Mouse (Mus musculus): Measurements from ENCODE around the gene Orm3.

Orm3 gene

GRCm38 (mm10) chr4:63355877-63356665 is at the start of gene Orm3:
TSS of gene Orm3 (plus strand) at chr4:63356162.
- DNase-seq (ENCODE audit: low spot score): no peak

- peak; percentile 89 for DNase-seq (ENCODE audit: low spot score)
Measured at GRCm38 (mm10) chr4:63307175-63308062, 48.5 kb upstream of the Orm3 start.

- DNase-seq (ENCODE audit: low spot score): no peak
Measured at GRCm38 (mm10) chr4:63308316-63308715, 47.6 kb upstream of the Orm3 start.

GRCm38 (mm10) chr4:63310247-63310855 is 45.6 kb upstream of the Orm3 start:
- DNase-seq (ENCODE audit: low spot score): no peak

- no peak for DNase-seq (ENCODE audit: low spot score)
Measured at GRCm38 (mm10) chr4:63311426-63311825, 44.5 kb upstream of the Orm3 start.

- DNase-seq (ENCODE audit: low spot score): no peak
Measured at GRCm38 (mm10) chr4:63314063-63314462, 41.9 kb upstream of the Orm3 start.

- no peak for DNase-seq (ENCODE audit: low spot score)
Measured at GRCm38 (mm10) chr4:63316076-63316746, 39.8 kb upstream of the Orm3 start.

GRCm38 (mm10) chr4:63319566-63319965 is 36.4 kb upstream of the Orm3 start:
- DNase-seq (ENCODE audit: low spot score): peak; percentile 83

- DNase-seq (ENCODE audit: low spot score): no peak
Measured at GRCm38 (mm10) chr4:63323275-63323815, 32.6 kb upstream of the Orm3 start.

- no peak for DNase-seq (ENCODE audit: low spot score)
Measured at GRCm38 (mm10) chr4:63333403-63333802, 22.6 kb upstream of the Orm3 start.

- no peak for DNase-seq (ENCODE audit: low spot score)
Measured at GRCm38 (mm10) chr4:63338414-63339076, 17.4 kb upstream of the Orm3 start.

- DNase-seq (ENCODE audit: low spot score): no peak
Measured at GRCm38 (mm10) chr4:63342491-63342890, 13.5 kb upstream of the Orm3 start.

- DNase-seq (ENCODE audit: low spot score): no peak
Measured at GRCm38 (mm10) chr4:63343608-63344007, 12.4 kb upstream of the Orm3 start.

GRCm38 (mm10) chr4:63344295-63344694 is 11.7 kb upstream of the Orm3 start, which contains the start of gene Orm1:
TSS of gene Orm1 (plus strand) at chr4:63344560.
- DNase-seq (ENCODE audit: low spot score): no peak

GRCm38 (mm10) chr4:63345261-63345660 is 10.7 kb upstream of the Orm3 start:
- no peak for DNase-seq (ENCODE audit: low spot score)

GRCm38 (mm10) chr4:63346659-63347058 is 9.3 kb upstream of the Orm3 start:
- DNase-seq (ENCODE audit: low spot score): no peak

GRCm38 (mm10) chr4:63348524-63348923 is 7.4 kb upstream of the Orm3 start:
- no peak for DNase-seq (ENCODE audit: low spot score)

GRCm38 (mm10) chr4:63356981-63357570 is 1.1 kb downstream of the Orm3 start:
- DNase-seq (ENCODE audit: low spot score): no peak

GRCm38 (mm10) chr4:63359861-63360260 is 3.9 kb downstream of the Orm3 start:
- DNase-seq (ENCODE audit: low spot score): no peak

GRCm38 (mm10) chr4:63362150-63362549 is 6.2 kb downstream of the Orm3 start, which contains the start of gene Orm2:
TSS of gene Orm2 (plus strand) at chr4:63362449.
- DNase-seq (ENCODE audit: low spot score): no peak

GRCm38 (mm10) chr4:63368577-63368976 is 12.6 kb downstream of the Orm3 start:
- DNase-seq (ENCODE audit: low spot score): peak; percentile 91
